Mouse (Mus musculus) kidney, adult 11 months (tissue): ENCODE measurements around the gene Sfxn5.
A peak's percentile ranks its signal among the peaks of the same experiment; 100 is the strongest.

ENCODE experiments used
- DNase-seq: peaks from one replicate; pipeline ENCODE4 v3.0.0; 2022

Sfxn5 gene

GRCm38 (mm10) chr6:85188256-85189110, 144.7 kb downstream of the Sfxn5 start:
- peak; percentile 82 for DNase-seq

- peak; percentile 88 for DNase-seq
Measured at GRCm38 (mm10) chr6:85187340-85188211, 145.6 kb downstream of the Sfxn5 start, which contains the start of gene Emx1. Gene Emx1, plus strand, starts transcription at chr6:85187438.

- no peak for DNase-seq
Measured at GRCm38 (mm10) chr6:85186744-85187059, 146.5 kb downstream of the Sfxn5 start.

- peak; percentile 75 for DNase-seq
Measured at GRCm38 (mm10) chr6:85186033-85186743, 147.0 kb downstream of the Sfxn5 start.

GRCm38 (mm10) chr6:85183951-85184350, 149.3 kb downstream of the Sfxn5 start:
- DNase-seq, result no peak

GRCm38 (mm10) chr6:85180036-85180435, 153.2 kb downstream of the Sfxn5 start:
- peak; percentile 84 for DNase-seq

- DNase-seq, result no peak
Measured at GRCm38 (mm10) chr6:85179569-85179968, 153.7 kb downstream of the Sfxn5 start.

- DNase-seq, result no peak
Measured at GRCm38 (mm10) chr6:85165440-85165921, 167.7 kb downstream of the Sfxn5 start.
